Mouse (Mus musculus) left cerebral cortex, adult 6 months (tissue): ENCODE measurements around the gene Nr1d2. TPM values are rescaled to one million over a fixed set of nuclear protein-coding genes. Genes with fewer than 3 reads are reported as not detected.

Experiments used
- long read RNA-seq, 2 experiments: library from polyadenylated mRNA; unstranded; transcript quantifications; one replicate each; pipeline ENCODE4 v2.0.0; 2019 to 2020
- polyA plus RNA-seq: library from polyadenylated mRNA; unstranded; fragments of <200 nt; fragmentation: Nextera tagmentation; gene quantifications from 2 replicates; pipeline ENCODE4 v1.2.3, GENCODE M21; 2021

Nr1d2 gene
- 20.3 and 23.7 TPM in 2 replicates for polyA plus RNA-seq
- long read RNA-seq, experiment 1, full-length matches to known transcripts = 306 of 383 reads
- long read RNA-seq, experiment 1, partial matches to known transcripts = 21 of 383 reads
- long read RNA-seq, experiment 1, other reads (novel, unspliced or antisense) = 56 of 383 reads
- long read RNA-seq, experiment 2, full-length matches to known transcripts = 18 of 42 reads
- long read RNA-seq, experiment 2, partial matches to known transcripts = 7 of 42 reads
- long read RNA-seq, experiment 2, other reads (novel, unspliced or antisense) = 17 of 42 reads

GRCm38 (mm10) chr14:18238750-18239731, at the start of gene Nr1d2:
Nr1d2 (minus strand) TSS chr14:18239127.

DNA sequence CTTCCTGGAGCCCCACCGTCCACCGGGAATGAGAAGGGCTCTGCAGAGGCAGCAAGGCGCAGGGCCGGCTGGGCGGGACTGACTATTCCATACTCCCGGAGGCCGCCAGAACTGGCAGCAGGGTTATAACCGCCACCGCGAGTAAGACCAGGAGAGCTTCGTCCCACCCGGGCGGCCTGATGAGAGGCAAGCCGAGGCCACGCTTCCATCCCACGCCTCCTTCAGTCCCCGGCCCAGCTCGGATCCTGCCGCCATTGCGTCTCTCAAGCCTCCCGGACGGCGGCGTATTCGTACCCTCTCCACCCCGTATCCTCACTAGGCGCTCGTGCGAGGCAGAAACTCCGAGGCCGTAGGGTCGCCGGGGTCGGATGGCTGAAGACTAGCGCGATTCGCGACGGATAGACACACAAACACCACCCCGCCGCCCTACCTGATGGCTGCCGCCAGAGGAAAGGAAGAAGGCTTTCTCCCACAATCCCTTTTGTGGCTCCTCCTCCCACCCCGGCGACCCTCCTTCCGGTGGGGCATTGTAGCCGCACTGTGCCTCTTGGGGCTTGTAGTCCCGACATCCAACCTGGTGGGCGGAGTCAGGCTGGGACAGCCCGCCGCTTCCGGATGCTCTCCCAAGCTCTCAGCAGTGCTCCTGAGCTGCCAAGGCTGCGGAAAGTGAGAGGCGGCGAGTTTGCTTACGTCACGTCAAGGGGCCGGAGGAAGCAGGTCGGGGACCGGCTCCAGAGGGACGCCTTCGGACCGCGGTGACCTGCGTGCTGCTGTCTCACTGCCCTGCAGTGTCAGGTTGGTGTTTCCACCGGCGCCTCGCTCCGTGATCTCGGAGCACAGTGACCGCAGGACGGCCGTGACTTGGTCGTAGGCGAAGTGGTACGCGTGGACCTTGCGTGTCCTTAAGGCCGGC, 31.9 kb upstream of the Nr1d2 start, which contains the start of the genes Nkiras1 and Rpl15:
Nkiras1 (plus strand) TSS at position 608 of the 913 bp plus-strand sequence.
Rpl15 (minus strand) TSS at position 863 of the 913 bp plus-strand sequence.

Other genes with a start within 250 kb of the Nr1d2 start
- gene Nkiras1, start 32.0 kb upstream of the Nr1d2 start, polyA plus RNA-seq = 137 and 173 TPM in 2 replicates
- 758 and 920 TPM in 2 replicates for gene Rpl15, start 32.3 kb upstream of the Nr1d2 start, polyA plus RNA-seq
- 45.7 and 57.2 TPM in 2 replicates for gene Ube2e1, start 92.7 kb upstream of the Nr1d2 start, polyA plus RNA-seq